Mouse (Mus musculus) ovary, postnatal 14 days (tissue): ENCODE data around the gene Clasp2.
"Not testable (repeated sequence)": the region's sequence is repeated elsewhere in the genome, so short reads cannot be mapped to it uniquely, and the experiment has no call there.

Experiments used
- DNase-seq: peaks from one replicate; pipeline ENCODE4 v3.0.0; 2022; ENCODE audit warnings: low spot score

Gene Clasp2

DNA sequence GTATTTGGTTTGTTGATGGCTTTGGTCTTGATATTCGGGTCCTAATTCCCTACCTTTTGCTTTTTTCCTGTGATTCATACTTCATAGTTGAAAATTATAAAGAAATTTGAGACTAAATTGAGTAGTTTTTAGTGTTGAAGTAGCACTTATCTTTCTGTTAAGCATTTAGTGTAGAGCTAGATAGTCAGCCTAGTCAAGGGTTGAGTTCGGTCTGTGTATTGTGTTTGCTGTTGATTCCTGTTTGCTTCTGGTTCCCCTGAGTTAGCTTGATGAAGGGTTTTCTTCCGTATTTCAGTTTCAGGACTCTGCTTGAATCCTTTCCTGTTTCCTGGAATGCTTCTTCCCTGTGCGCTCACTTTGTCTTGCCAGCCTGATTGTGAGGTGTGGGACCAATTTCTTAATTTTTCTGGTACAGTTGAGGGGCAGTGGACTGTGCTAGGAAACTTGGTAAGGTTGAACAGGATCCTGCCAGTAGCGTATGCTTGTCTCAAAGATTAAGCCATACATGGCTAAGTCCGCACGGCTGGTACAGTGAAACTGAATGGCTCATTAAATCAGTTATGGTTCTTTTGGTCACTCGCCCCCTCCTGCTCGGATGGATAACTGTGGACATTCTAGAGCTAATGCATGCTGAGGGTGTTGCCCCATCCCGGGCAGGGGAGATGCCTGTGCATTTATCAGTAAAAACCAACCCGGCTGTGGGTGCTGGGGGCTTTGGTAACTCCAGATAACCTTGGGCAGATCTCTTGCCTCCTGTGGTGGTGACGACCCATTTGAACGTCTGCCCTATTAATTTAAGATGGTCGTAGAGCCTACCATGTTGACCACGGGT, 14.8 kb downstream of the Clasp2 start:
- DNase-seq: no peak

DNA sequence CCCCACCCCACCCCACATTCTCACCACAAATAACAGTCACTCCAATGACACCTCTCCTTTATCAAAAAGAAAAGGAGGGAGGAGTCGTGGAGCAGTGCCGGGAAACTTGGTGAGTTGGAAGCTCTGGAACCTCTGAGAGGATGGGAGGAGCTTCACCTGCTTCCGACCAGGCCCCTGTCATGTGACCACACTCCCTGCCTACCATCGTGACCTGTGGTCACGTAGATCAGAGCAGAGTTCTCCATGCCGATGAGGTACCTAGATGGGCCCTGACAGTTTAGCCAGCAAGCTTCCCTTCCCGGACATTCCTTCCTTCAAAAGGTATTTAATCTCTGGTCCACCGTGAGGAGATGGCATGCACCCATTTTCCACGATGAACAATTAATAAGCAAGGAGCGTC, 17.2 kb downstream of the Clasp2 start:
- DNase-seq: no peak

DNA sequence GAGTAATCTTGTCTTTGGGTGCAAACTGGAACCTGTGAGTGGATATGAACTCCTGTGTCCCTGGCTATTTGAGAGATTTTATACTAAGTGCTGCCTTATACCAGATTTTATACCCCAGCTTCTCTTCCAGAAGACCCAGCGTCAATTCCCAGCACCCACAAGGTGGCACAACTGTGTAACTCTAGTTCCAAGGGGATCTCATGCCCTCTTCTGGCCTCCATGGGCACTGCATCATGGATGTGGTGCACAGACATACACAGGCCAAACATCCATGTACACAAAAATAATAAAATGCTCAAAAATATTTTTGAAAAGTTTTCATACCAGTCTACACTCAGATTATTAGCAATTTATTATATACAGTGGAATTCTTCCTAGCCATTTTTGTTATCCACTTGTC, 18.4 kb downstream of the Clasp2 start:
- DNase-seq: no peak

DNA sequence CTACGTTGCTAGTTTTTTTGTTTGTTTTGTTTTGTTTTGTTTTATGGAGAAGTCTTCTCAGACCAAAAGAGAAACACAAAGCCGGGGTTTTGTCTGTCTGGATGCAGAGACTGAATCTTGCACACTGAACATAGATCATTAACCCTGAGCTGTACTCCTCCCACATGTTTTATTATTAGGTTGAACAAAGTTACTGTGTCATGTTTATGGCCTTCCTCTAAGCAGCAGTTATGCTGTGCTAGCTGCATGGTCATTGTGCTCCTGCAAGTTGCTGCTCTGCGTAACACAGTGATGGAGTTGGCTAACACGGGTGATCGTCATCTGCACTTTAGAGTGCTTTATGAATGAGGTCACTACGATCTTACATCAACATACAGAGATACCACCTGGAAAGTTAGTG, 21.1 kb downstream of the Clasp2 start:
- no peak for DNase-seq

DNA sequence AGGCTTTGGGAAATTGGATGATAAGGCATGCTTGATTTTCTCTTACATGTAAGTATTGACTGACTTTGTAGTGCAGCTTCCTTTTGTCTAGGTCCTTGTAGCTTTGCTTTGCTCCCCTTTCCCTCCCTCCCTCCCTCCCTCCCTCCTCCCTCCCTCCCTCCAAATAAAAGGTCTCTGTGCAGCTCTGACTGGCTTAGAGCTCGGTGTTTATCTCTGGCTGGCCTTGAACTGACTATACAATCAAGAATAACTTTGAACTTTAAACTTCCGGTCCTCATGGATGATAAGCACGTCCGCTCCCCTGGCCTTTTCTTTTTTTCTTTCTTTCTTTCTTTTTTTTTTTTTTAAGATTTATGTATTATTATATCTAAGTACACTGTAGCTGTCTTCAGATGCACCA, 21.9 kb downstream of the Clasp2 start:
- DNase-seq: no peak

DNA sequence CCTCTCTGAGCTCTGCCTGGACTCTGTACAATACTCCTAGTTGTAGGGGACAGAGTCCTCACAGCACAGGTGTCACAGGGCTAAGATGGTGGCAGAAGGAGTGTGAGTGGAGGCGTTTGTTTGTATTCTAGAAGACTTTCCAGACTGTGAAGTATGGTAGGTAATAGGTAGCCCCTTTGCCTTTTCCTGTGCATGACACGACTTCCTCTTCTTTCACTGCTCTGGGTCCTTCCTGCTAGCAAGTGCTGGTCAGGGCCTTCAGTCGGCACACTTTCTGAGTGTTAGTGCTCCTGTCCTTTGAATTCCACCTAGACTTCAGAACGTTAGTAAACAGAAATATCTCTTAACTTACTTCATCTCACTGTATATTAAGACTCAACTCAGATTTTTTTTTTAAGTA, 29.4 kb downstream of the Clasp2 start:
- no peak for DNase-seq

DNA sequence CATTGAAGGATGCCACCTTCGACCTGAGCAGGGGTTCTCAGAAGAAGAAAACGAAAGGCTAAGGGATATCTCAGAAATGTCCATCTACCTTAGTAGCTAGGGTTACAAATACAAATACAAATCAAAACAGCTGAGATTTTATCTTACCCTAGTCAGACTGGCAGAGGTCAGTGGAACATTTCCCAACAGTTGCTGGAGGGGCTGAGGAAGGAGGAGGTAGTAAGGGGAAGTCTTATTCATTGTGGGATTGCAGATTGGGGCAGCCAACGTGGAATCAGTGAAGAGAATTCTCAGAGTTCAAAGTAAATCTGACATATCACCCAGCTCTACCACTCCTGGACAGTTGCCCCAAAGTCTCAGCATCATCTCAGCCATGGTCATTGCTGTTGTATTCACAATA, 39.6 kb downstream of the Clasp2 start:
- DNase-seq: no peak

DNA sequence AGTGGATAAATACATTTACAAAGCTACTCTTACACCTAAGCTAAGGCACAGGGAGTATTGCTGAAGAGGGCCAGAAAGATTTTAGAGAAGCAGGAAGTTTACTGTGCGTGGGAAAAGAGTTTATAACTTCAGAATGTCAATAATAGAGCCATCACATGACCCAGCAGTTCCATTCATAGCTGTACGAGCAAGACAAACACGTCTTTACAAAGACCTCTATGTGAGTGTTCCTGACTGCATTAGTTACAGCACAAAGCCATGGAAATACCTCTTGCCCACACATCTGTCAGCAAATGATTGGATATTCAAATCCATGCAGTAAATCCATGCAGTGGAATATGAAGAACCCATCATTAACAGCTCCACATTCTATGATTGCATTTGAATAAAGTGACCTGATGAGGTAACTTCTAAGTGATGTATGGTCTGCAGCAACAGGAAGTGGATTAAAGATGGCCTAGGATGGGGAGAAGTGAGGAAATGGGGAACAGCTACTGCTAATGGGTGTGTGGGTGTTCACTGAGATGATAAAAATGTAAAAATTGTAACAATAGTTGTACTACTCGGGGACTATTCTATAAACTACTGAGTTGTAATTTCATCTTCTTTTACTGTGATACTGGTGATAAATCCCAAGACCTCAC, 41.2 kb downstream of the Clasp2 start:
- DNase-seq: no peak

DNA sequence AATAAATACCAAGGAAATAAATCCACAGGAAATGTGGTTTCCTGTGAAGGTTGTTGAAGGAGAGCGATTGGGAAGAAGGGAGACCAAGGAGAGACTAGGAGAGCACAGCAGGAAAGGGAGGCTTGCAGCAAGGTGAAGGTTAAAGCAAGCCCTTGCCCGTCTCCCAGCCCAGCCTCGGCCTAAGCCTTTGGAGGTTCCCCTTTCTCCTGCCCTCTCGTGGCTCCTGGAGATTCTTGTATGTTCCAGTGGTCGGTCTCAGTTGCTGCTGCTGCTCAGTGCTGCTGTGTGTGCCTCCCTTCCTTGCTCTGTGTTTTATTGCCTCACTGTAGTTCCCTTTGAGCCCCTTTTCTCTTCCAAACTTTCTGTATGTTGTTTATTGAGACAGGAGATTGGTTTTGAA, 42.4 kb downstream of the Clasp2 start:
- no peak for DNase-seq

DNA sequence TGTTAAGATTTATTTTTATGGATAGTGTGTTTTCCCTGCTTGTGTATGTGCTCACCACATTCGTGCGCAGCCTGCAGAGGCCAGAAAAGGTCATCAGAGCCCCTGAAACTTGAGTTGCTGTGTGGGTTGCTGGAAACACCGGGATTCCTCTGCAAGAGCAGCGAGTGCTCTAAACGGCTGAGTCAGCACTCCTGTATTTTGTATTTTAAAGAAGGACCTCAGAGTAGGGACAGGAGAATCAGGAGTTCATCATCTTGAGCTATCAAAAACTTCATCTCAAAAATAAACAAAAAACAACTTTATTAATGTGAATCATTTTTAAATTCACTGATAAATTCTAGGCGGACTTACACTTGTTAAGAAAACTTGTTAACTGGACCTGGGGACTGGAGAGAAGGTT, 48.0 kb downstream of the Clasp2 start:
- DNase-seq: not testable (repeated sequence)

DNA sequence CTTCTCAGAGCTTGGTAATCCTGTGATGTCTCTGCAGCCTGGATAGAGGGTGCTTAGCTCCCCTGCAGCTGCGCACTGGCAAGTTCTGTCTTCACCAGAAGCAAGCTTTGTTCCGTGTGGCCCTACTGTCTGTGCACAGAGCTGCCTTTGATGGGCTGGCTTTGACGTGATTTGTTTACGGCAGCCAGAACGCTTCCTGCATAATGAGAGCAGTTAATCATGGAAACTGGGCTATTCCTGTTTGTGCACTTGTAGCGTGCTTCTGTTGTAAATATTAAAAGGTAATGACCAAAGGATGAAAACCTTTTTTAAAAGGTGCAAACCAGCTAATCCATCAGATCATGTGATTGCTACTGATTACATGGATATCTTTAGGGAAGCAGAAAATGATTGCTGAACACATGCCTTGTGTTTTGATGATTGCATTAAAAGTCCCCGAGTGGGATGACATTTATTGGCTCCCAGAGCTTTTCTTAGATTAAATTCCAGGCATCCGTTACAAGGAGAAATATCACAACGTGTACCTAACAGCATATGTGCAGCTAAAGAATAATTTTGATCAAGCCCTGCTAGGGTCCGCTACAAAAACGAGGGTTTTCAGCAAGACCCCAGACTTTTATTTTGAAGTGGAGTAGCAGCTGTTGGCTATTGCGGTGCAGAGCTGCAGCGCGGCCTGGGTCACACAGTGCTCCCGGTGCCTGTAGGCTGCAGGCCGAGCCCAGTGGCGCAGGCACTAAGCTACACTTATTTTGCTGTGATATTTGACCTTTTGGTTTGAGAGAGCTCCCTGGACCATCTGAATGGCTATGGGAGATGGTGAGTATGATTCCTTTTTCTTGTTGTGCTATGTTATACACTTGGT, 51.6 kb downstream of the Clasp2 start:
- peak; percentile 43 for DNase-seq

DNA sequence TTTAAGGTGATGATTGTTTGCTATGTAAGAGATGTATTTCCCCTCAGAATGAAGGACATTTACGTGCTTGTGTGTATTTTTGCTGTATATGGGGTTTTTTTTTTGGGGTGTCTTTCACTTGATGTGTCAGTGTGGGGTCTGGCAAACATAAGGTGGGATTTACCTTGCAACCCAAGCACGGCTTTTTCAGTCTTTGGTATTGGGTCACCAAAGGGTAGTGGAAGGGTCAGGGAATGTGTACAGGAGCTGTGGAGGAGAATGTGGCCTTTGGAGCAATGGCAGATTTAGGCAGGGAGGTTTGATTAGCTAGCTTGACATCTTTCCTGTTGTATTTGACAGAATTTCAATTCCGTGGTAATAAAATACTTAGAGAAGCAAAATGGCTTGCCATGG, 52.2 kb downstream of the Clasp2 start:
- no peak for DNase-seq

DNA sequence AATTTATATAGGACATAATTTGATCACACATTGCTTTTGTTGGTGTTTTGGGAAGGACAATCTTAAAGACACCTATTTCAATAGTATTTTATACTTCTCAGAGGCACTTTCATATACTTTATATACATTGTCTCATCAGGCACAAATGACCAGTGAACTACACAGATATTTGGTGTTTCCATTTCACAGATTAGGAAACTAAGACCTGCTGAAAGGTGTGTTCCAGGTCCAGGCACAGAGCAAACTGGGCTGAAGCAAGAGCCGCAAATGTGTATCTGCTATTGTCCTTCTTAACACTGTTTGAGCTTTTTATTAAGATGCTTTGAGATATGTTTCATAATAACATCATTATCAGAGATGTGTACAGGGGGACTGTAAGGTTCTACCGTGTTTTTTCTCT, 52.7 kb downstream of the Clasp2 start:
- no peak for DNase-seq

DNA sequence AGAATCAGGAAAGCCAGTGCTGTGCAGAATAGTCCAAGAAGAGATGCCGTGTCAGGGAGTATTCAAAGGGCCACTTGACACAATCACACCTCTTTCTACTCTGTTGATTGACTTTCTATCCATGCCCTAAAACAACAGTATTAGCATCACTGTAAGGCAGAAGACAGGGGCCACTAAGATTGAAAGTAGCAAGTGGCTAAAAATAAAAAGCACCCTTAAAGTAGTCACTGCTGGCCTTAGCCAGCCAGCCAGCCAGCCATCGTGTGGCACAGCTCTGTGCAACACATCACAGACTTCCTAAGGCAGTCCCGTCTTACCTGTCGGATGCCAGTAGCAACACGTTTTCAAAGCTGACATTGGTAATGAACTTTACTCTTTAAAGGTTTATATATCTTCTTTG, 55.9 kb downstream of the Clasp2 start:
- no peak for DNase-seq

DNA sequence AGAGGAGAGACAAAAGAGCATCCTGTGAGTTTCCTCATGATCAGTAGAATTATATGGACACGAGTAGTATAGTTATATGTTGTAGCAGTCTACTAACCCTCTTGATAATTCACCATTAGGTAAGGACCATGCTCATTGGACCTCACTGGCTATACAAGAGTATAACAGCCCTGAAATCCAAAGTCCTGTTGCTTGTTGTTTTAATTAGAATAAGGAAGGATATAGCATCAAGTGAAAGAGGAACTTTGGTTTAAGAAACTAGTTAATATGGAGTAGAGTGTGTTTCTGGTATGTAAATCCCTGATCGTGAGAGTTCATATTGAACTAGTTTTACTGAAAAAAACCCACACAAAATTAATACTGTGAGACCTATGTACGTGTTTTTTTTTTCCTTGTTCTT, 59.4 kb downstream of the Clasp2 start:
- no peak for DNase-seq

DNA sequence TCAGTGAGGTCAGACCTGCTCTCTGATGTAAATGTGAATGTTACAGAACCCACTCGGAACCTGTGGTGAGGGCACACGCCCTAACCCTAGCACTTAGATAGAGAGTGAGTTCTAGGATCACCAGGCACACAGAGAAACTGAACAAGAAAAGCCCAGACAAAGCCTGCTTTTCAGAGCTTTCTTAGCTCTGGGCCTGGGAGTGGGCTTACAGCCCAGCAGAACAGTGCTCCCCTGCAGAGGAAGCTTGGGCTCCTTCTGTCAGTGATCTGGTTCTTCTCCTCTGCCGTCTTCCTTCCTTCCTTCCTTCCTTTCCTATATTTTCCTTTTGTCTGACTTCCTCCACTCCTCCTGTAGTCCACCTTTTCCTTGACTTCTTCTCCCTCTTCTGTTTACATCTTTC, 61.5 kb downstream of the Clasp2 start:
- no peak for DNase-seq

DNA sequence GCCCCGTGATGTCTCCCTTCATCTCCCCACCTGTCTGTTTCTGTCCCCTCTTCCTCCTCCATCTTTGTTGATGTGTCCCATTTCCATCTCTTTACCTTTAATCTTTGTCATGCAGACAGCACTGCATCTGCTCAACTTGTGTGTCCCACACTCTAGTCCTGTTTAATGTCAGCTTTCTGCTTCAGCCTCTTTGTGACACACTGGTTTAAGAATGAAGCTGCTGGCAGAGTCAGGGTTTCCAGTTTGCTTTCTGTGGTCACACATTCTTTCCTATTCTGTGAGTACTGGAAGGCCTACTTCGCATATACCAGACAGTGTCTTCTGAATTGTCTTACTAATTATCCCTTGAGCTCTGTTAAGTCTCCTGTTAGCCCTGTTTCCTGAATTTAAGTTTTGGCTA, 62.5 kb downstream of the Clasp2 start:
- DNase-seq: no peak

DNA sequence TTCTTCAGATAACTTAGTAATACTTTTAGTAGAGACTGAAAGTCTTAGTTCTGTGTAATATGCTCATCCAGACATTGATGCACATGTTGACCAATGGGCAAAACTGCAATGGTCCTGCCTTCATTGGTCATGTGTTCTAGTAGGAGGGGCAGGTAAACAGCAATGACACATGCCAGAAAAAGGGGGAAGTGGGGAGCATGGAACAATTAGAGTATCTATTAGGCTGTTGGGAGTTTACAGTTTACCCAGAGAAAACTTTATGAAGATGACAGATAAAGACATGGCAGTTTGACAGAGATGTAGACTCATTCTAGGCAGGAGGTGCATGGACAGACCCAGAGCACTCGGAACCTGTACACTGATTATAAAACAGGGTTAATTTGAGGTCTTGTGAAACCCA, 64.1 kb downstream of the Clasp2 start:
- no peak for DNase-seq

DNA sequence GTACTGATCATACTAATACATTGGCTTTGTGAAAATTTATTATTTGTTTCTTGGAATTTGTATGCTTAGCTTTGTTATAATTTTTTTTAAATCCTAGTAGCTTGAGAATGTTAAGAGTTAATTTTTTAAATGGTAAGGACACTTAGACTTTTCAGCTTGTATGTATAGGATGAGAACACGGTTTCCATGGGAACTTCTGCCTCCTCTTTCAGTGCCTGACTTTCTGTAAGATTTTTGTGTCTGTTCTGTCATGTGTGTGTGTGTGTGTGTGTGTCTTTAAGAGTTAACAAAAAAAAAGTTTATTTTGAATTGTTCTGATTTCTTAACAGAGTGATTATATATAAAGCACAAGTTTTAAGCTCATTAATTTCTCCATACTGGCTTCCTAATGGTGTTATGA, 70.1 kb downstream of the Clasp2 start:
- DNase-seq: no peak

DNA sequence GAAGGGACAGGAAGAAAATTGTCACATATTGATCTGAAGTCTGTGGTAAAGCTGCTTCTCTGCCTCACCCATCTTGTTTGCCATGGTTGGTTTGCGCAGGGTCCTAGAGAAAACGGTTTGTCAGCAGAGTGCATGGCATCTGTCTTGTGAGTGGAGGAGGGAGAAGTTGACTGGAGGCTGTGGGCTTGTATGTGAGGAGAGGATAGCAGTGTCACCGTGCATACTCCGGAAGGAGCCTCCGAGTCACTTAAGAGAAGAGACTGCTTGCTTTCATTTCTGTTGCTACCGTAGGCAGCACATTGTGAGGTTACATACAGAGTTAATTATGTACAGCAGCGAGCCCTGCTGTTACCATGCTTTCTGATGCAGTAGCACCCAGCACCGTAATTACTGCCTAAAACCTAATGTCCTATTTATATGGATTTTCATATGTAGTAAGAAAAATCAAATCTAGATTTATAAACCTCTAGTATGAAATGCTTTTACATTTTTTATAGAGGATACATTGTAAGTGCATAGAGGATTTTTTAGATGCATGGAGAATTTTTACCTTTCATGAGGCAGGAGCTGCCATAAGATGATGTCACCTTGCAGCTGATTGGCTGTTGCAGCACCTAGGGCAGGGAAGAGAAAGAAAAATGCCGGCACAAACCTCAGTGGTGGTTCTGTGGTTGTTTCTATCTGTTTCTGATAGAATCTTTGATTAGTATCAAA, 70.8 kb downstream of the Clasp2 start:
- no peak for DNase-seq

DNA sequence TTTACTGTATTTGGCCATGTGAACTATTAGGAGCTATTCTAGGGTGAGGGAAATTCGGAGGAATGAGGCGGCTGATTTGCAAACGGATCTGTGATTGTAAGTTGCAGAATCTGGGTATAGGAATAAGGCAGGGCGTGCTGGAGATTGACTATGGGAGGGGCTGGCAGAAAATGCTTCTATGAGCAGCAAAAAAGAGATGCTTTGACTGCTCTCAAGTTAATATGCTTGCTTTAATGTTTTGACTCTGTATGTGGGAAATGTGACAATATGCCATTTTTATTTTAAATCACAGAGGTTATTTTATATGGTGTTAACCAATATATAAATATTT, 71.4 kb downstream of the Clasp2 start:
- DNase-seq: no peak

DNA sequence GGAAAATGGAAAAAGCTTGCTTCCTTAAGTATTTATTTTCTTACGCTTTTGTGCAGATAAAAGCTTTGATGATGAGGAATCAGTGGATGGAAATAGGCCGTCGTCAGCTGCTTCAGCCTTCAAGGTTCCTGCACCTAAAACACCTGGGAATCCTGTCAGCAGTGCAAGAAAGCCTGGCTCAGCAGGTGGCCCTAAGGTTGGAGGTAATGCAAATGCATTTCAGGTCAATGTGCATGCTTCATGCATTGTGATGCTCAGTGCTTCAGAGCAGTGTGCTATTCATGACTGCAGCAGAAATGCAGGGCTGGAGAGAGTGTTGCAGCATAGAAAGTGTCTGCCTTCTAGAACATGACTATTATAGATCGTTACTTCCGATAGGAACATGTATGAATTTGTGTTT, 71.8 kb downstream of the Clasp2 start:
- DNase-seq: no peak

DNA sequence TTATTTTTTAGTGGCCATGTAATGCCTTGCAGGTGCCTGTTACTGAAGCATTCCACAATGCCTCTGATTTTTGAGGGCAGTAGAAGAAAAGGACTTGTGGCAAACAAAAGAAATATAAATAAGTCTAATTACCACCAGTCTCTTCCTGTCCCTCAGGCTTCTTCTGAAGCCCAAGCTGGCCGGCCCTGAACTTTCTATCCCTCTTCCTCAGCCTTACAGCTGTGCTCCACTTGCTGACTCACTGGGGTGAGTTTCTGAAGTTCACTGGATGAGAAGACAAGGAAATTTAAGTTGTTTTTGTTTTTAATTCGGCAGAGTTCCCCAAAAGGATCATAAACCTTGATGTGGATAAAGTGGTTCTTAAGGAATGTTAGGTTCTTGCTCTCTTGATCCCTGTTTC, 74.6 kb downstream of the Clasp2 start:
- no peak for DNase-seq
